Mouse (Mus musculus): Measurements from ENCODE around the gene Akap12.

The Akap12 gene

GRCm38 (mm10) chr10:4407191-4407590 lies 141.0 kb downstream of the Akap12 start:
- DNase-seq = no peak

Data from B cell, adult 2 months (primary cell).